Mouse (Mus musculus) adrenal gland, postnatal 14 days (tissue): ENCODE results near the gene Ltb. TPM values are rescaled to one million over a fixed set of nuclear protein-coding genes. Genes with fewer than 3 reads are reported as not detected.
A peak's percentile ranks its signal among the peaks of the same experiment; 100 is the strongest.

Source experiments
- DNase-seq: peaks from one replicate; pipeline ENCODE4 v3.0.0; 2021; ENCODE audit warnings: mixed read lengths
- long read RNA-seq, 2 experiments: library from polyadenylated mRNA; stranded (forward); transcript quantifications; one replicate each; pipeline ENCODE4 v2.0.0; 2021
- total RNA-seq: library from RNA; stranded (reverse); gene quantifications from 2 replicates; pipeline ENCODE4 v1.2.3, GENCODE M21; 2021

Gene Ltb
- total RNA-seq, result 4.3 and 35.6 TPM in 2 replicates
- long read RNA-seq, experiment 1, partial matches to known transcripts, result 2 of 3 reads
- long read RNA-seq, experiment 1, other reads (novel, unspliced or antisense), result 0 of 3 reads
- long read RNA-seq, experiment 2, result 0 reads

DNA sequence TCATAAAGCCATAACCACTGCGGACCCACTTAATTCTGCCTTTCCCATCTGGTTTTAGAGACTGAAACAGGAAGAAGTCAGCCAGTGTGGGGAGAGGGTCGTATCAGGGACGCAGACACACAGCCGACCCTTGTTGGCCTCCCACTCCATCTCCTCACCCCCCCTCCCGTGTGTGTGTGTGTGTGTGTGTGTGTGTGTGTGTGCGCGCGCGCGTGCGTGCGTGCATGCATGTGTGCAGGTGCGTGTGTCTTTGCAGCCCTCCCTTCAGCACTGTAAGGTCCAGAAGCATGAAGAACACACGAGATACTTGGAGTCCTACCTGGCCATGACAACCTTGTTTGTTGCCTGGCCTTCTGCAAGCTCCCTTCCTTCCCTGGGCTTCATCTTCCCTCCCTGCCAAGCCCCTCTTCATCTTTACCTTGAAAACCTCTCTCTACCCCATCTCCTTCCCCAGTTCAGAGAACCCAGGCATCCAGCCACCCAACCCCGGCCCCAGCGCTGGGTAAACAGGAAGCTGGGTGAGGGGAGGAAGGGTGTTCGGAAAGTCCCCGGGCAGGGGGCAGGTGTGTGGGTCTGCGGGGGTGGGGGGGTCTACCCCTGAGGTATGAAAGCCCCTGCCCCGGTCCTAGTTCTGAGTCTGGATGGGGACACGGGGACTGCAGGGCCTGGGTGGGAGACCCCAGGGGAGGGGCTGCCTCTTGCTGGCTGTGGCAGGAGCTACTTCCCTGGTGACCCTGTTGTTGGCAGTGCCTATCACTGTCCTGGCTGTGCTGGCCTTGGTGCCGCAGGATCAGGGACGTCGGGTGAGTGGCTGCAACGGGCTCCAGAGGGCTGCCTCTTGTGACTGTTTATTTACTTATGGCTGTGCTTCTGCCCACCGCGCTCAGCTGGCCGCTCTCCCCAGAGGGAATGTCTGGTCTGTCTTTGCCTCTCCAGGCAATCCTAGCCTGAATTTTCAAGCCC lies at the start of gene Ltb:
Gene Ltb, plus strand, starts transcription at position 559 of the 963 bp plus-strand sequence.
- DNase-seq, result peak; percentile 72

GRCm38 (mm10) chr17:35146139-35146538 lies 48.1 kb upstream of the Ltb start:
- no peak for DNase-seq

GRCm38 (mm10) chr17:35147348-35147747 lies 46.9 kb upstream of the Ltb start:
- no peak for DNase-seq

DNA sequence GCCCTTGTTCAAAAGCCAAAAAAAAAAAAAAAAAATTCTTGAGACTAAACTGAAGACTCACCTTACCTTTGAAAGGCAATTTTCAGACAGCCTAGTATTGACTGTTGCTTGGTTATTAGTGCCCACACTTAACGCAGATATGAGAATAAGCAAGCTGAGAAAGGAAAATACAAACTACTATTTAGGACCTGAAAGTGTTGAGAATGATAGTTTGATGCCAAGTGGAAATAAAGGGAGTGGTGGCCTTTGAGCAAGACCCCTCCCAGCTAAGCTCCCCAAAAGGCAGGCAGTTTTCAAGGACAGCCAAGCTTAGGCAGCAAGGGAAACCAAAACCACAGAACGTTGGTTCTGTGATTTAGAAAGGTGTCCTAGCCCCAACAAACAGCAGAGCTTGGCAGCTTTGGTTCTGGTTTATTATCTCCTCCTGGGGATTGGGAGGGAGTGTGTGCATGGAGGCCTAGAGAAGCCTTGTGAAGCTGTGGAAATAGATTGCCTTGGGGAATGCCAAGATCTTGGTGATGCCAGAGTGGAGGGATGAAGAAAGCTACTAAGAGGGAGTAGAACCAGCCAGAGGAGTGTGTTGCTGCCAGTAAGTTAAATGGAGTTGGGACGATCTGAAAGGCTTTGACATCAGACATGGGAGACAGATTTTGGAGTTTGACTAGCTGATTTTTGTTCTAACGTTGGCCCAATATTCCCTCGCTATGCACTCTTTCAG lies 46.2 kb upstream of the Ltb start:
- peak; percentile 63 for DNase-seq

- no peak for DNase-seq
Observed at GRCm38 (mm10) chr17:35152121-35152520, 42.1 kb upstream of the Ltb start.

DNA sequence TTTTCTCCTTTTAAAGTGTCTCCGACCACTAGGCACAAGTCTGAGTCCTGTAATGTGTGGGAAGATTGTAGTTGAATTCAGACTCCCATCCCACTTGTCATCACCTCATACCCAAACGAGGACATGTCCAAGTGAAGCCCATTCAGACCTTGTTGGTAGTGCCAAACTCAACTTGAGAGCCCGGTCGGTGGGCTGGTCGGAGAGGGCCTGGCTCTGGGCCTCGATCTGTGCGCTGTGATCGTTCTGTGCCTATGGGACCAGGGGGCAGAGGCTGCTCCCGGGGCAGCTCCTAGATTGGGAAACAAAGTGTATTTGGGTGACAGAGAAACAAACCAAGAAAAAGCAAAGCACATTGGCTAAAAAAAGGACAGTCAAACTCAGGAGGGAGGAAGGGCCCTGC lies 41.2 kb upstream of the Ltb start:
- DNase-seq, result no peak

DNA sequence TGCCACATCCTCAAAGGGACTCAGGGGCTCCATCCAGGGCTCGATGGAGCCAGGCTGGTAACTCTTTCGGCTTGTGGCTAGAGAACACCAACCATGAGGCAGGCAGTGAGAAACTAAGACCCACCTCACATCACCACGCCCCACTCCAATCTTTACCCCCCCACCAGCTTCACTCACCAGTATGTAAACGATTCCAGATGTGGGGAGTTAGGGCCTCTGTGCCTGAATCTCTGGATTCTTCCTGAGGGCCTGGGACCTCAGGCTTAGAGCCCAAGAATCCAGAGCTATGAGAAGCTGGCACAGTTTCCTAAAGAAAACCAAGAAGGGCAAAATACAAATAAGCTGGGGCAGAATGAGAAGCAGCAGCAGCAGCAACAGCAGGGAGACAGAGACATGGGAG lies 40.3 kb upstream of the Ltb start:
- DNase-seq, result no peak

GRCm38 (mm10) chr17:35154616-35155015 lies 39.6 kb upstream of the Ltb start:
- no peak for DNase-seq

DNA sequence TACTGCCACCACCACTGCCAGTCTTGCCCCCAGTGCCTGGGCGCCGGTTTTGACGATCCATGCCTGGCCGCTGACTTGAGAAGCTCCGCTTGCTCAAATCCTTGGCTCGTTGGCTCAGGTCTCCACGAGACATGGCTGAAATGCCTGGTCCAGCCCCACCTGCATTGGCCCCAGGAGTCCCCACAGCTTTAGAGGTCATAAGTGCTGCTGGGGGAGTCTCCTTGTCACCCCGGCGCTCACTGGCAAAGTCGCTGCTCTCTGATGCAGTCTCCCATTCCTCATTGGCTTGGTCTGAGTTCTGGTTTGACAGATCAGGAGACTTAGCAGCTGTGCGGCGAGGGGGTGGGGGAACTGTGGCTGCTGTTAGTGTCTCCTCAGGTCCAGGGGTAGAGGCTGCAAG lies 38.8 kb upstream of the Ltb start:
- no peak for DNase-seq

DNA sequence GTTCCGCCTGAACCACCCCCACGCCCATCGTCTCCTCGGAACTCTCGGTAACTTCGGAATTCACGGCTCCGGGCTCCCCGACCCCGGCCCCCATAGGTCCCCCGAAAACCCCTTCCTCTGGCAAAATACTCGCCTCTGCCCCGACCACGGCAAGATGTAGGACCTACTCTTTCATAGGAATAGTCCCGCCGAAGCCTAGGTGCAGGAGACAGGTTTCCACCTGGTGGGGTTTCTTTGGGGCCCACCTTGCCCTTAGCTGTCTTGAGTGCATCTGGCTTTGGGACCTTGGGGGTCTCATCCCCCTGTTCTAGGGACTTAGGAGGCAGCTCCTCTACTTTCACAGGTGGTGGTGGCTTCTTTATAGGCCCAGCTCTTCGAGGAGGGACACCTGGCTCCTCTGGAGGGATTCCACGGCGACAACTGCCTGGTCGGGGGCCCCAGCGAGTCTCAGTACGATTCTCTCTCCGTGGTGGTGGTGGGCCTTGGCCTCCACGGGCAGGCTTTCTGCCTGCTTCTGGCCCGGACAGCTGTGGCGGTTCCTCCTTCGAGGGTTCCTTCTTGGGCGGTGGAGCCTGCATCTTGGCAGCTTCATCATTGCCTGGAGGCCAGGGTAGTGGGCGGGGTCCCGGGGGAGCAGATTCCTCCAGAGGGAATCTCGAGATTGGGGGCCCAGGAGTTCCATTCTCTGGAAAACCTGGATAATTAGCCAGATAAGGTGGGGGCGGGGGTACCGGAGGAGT lies 37.6 kb upstream of the Ltb start:
- DNase-seq, result no peak

- DNase-seq, result no peak
Observed at GRCm38 (mm10) chr17:35157254-35157653, 37.0 kb upstream of the Ltb start.

DNA sequence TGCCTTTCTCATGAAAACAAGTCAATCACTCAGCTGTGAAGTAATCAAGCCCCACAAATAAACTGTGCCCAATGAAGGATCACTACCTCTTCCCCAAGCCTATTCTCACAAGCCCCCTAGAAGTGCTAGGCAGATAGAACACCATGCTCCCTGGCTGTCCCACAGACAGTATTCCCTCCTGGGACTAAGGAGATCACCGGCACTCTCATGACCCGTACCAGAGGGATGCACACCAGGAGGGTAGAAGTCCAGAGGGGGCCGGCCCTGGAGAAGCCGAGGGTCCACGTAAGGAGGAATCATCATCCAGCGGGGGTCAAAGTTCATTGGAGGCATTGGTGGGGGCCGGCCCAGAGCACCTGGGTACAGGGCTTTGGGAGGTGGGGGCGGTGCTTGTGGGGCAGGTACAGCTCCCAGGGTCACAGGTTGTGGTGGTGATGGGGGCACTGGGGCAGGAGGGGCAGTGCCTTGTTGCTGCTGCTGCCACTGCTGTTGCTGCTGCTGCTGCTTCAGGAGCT lies 36.5 kb upstream of the Ltb start:
- no peak for DNase-seq

- no peak for DNase-seq
Observed at GRCm38 (mm10) chr17:35158850-35159593, 35.2 kb upstream of the Ltb start.

GRCm38 (mm10) chr17:35159638-35160037 lies 34.6 kb upstream of the Ltb start:
- no peak for DNase-seq

GRCm38 (mm10) chr17:35161421-35161820 lies 32.8 kb upstream of the Ltb start:
- DNase-seq, result no peak

DNA sequence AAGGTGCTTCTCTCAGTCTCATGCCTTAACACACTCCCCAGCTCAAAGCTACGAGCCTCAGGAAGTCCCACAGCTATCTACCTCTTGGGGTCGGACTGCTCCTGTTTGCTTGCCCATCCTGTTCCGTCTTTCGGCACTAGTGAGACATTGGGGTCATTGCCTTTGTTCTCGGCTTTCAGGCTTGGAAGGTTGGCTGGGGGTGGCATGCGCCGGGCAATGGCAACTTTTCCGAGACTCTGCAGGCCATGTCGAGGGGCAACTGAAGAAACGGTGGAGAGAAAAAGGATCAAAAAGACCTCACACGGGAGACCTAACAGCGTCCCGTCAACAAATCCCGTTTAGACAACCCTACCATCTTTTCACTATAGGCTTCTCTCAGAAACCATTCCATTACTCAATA lies 32.1 kb upstream of the Ltb start:
- no peak for DNase-seq

- DNase-seq, result peak; percentile 62
Observed at GRCm38 (mm10) chr17:35162730-35163129, 31.5 kb upstream of the Ltb start.

DNA sequence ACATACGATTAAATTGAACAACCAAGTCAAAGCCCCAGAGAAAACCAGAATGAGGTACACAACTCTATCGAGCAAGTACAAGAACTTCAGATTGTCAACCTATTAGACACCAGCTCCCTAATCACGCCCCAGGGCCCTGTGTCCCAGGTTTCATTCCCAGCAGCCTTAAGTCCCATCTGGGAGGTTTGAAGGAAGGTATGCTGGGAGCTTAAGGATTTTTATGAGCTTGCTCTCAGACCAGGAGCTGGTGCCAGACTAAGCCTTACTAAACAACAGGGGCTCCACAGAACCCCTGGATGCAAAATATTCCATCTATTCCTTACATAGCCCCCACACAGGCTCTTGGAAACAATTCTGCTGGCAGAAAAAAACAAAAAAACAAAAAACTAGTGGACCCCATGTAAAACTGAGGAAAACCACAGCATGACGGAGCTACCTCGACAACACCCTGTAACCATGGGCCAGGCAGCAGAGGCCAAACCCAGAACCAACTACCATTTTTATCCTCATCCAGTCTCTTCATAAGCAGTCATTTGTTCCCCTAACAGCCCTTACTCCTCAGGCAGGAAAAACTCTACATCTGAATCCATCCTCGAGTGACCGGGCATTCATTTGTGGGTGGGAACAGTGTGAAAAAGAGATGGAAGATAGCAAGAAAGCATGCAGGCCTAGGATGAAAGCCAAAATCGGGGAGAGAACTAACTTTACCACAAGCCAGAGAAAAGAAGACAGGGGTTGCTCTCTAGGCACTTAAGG lies 30.7 kb upstream of the Ltb start:
- no peak for DNase-seq

DNA sequence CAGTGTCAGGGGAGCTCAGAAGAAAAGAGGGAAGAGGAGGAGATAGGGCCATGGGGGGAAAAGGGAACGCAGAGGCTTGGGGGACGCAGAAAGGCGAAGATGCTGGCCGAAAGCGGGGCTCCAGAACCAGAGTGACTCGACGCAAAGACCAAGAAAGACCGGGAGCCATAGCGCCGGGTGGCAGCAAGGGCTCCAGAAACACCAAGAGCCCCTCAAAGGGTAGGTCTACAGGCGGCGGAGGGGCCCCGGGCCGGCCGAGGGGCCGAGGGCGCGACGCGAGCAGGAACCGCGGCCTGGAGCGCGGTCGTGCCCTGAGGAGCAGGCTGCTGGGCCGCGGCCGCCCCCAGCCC lies 30.0 kb upstream of the Ltb start:
- no peak for DNase-seq

- DNase-seq, result peak; percentile 98
Observed at GRCm38 (mm10) chr17:35164568-35165450, 29.4 kb upstream of the Ltb start, which contains the start of gene Prrc2a. Prrc2a (minus strand) TSS chr17:35164897.
